Mouse (Mus musculus): ENCODE results near the gene Wnt5b. TPM values are rescaled to one million over a fixed set of nuclear protein-coding genes. Genes with fewer than 3 reads are reported as not detected.
A peak's percentile ranks its signal among the peaks of the same experiment; 100 is the strongest.

Gene Wnt5b
- polyA plus RNA-seq, 1 experiment from 2014 or later, result 7.3 TPM

GRCm38 (mm10) chr6:119466921-119467784, 77.0 kb downstream of the Wnt5b start:
- peak; percentile 62 for ATAC-seq
- no peak overlapping the region for H3K4me3 ChIP-seq (replicated peaks)
- H3K27me3 ChIP-seq (replicated peaks), result no peaks in the 10 kb centered on the region
- H3K9ac ChIP-seq, result no peak overlapping the region
- WGBS, result 46% methylated on average over 10 of the region's 10 CpGs
- H3K36me3 ChIP-seq, result no peaks in the 10 kb centered on the region
- H3K4me1 ChIP-seq (replicated peaks), result peaks cover 8% of the 10 kb centered on the region; the same call in 1 of the 2 replicates
- H3K9me3 ChIP-seq, result no peaks in the 10 kb centered on the region
- no peak overlapping the region for H3K4me2 ChIP-seq (replicated peaks)
- H3K27ac ChIP-seq, result 0 out of 2 replicates have a peak overlapping the region, but pooled peaks have one; percentile 9

DNA sequence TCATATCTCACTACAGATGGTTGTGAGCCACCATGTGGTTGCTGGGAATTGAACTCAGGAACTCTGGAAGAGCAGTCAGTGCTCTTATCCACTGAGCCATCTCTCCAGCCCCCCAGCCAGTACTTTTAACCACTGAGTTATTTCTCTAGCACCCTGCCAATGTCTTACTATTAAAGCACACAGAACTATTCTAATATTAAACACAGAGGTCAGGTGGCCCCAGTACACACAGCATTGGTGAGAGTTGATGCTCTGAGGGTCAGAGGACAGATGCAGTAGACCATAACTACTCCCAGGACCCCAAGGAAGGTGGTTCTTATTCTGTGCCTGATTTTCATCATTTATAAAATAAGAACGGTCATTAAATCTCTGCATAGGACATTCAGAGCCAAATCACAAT, 78.0 kb downstream of the Wnt5b start:
- WGBS, result 94% methylated on average over 1 of the region's 1 CpGs
- H3K4me3 ChIP-seq (replicated peaks), result no peak overlapping the region
- H3K4me1 ChIP-seq (replicated peaks), result peaks cover 8% of the 10 kb centered on the region; the same call in 1 of the 2 replicates
- no peaks in the 10 kb centered on the region for H3K36me3 ChIP-seq
- no peak overlapping the region for H3K9ac ChIP-seq
- ATAC-seq, result no peak
- H3K27ac ChIP-seq, result no peak overlapping the region
- no peak overlapping the region for H3K4me2 ChIP-seq (replicated peaks)
- no peaks in the 10 kb centered on the region for H3K27me3 ChIP-seq (replicated peaks)
- no peaks in the 10 kb centered on the region for H3K9me3 ChIP-seq

GRCm38 (mm10) chr6:119460391-119460790, 83.8 kb downstream of the Wnt5b start:
- Histone ChIP-seq H3K9ac (no peak overlapping the region), H3K4me2 (replicated peaks) (no peak overlapping the region), H3K27ac (no peak overlapping the region), H3K4me1 (replicated peaks) (no peaks in the 10 kb centered on the region), H3K36me3 (no peaks in the 10 kb centered on the region), H3K4me3 (replicated peaks) (no peak overlapping the region), H3K27me3 (replicated peaks) (no peaks in the 10 kb centered on the region), H3K9me3 (no peaks in the 10 kb centered on the region)
- no peak for ATAC-seq
- WGBS, result 62% methylated on average over 5 of the region's 5 CpGs

DNA sequence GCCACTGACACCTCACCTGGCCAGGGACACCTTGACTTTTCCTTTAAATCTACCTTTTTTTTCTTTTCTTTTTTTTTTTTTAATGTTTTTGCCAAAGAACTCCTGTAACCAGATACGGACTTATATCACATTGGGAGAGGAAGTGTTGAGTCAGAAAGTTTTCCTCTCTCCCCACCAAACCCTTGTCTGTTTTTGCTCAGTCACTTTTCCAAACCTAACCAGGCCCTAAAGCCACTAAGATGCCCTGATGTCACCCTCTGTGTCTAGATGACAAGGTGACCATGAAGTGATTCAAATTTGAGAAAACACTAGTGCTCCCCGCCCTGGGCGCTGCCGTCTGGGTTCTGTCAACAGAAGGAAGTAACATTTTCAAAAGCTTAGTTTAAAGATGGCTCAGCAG, 85.1 kb downstream of the Wnt5b start:
- WGBS, result 60% methylated on average over 4 of the region's 4 CpGs
- Histone ChIP-seq H3K4me1 (replicated peaks) (0 out of 2 replicates have a peak, but pooled peaks cover 4% of the 10 kb centered on the region), H3K36me3 (no peaks in the 10 kb centered on the region), H3K4me2 (replicated peaks) (no peak overlapping the region), H3K27ac (no peak overlapping the region), H3K9ac (no peak overlapping the region), H3K27me3 (replicated peaks) (no peaks in the 10 kb centered on the region), H3K4me3 (replicated peaks) (no peak overlapping the region), H3K9me3 (no peaks in the 10 kb centered on the region)
- no peak for ATAC-seq

GRCm38 (mm10) chr6:119458166-119458565, 86.0 kb downstream of the Wnt5b start:
- Histone ChIP-seq H3K4me2 (replicated peaks) (no peak overlapping the region), H3K36me3 (no peaks in the 10 kb centered on the region), H3K4me1 (replicated peaks) (0 out of 2 replicates have a peak, but pooled peaks cover 4% of the 10 kb centered on the region), H3K9ac (no peak overlapping the region), H3K27ac (no peak overlapping the region), H3K9me3 (no peaks in the 10 kb centered on the region), H3K27me3 (replicated peaks) (no peaks in the 10 kb centered on the region), H3K4me3 (replicated peaks) (no peak overlapping the region)
- ATAC-seq, result no peak
- WGBS, result 62% methylated on average over 8 of the region's 8 CpGs

GRCm38 (mm10) chr6:119451981-119452499, 92.1 kb downstream of the Wnt5b start:
- Histone ChIP-seq H3K9ac (peak overlapping the region; percentile 20), H3K4me1 (replicated peaks) (peaks cover 34% of the 10 kb centered on the region), H3K27me3 (replicated peaks) (no peaks in the 10 kb centered on the region), H3K4me3 (replicated peaks) (peak overlapping the region; percentile 36), H3K9me3 (no peaks in the 10 kb centered on the region), H3K27ac (peak overlapping the region; percentile 56), H3K4me2 (replicated peaks) (peak overlapping the region; percentile 71), H3K36me3 (no peaks in the 10 kb centered on the region)
- WGBS, result 4% methylated on average over 15 of the region's 15 CpGs
- ATAC-seq, result peak; percentile 36; the same call in 1 of the 2 replicates

DNA sequence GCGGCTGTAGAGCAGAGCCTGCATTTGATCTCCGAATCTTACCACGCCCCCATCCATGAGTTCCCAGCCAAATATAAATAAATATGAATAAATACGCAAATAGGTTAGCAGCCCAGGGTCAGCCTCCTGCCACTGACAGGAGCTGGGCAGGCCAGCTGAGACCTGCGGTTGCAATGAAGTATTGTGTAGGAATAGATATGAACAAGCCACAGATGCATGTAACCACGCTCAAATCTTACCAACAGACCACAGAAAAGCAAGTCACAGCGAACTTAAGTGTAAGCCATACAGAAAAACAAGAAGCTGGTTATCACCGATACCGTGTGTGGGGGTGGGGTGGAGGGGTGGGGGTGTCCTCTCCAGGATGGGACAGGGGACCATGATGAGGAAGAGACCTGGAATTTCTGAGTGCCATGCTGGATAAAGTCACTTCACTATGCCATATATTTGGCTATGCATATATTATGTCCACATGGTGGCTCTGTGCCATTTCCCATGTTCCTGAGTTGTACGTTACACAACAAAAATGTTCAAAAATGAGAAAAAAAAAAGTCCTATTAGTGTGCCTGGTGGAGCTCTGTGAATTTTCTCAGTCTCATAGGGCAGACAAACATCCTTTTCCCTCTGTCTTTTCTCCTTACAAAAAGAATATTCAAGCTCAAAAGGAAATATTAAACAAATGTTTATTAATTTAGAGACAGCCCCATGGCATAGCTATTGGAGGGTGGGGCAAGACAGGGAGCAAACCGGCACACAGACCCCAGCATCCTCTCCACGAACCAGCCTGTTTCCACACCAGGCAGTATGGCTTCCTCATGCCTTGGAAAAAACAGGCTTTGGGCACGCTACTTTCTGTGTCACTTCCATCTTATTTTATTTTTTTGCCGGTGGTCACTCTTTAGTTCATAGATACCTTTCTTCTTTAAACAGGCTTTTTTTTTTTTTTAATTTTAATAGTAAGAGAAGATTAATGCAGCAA, 92.9 kb downstream of the Wnt5b start:
- no peak for ATAC-seq

GRCm38 (mm10) chr6:119449060-119449499, 95.1 kb downstream of the Wnt5b start:
- H3K4me2 ChIP-seq (replicated peaks), result peak overlapping the region; percentile 61
- H3K27ac ChIP-seq, result no peak overlapping the region
- H3K4me3 ChIP-seq (replicated peaks), result peak overlapping the region; percentile 34
- peaks cover 29% of the 10 kb centered on the region for H3K4me1 ChIP-seq (replicated peaks)
- H3K9ac ChIP-seq, result peak overlapping the region; percentile 2; the same call in 1 of the 2 replicates
- no peaks in the 10 kb centered on the region for H3K27me3 ChIP-seq (replicated peaks)
- H3K9me3 ChIP-seq, result no peaks in the 10 kb centered on the region
- ATAC-seq, result peak; percentile 65
- 3% methylated on average over 23 of the region's 23 CpGs for WGBS
- H3K36me3 ChIP-seq, result no peaks in the 10 kb centered on the region

More for the DNA sequence above, 92.9 kb downstream of the Wnt5b start:
- 44% methylated on average over 14 of the region's 14 CpGs for WGBS
- Histone ChIP-seq H3K36me3 (no peaks in the 10 kb centered on the region), H3K9ac (no peak overlapping the region), H3K4me1 (replicated peaks) (peaks cover 34% of the 10 kb centered on the region), H3K4me3 (replicated peaks) (0 out of 2 replicates have a peak overlapping the region, but pooled peaks have one; percentile 36), H3K27ac (no peak overlapping the region), H3K9me3 (no peaks in the 10 kb centered on the region), H3K27me3 (replicated peaks) (no peaks in the 10 kb centered on the region), H3K4me2 (replicated peaks) (peak overlapping the region; percentile 71)

DNA sequence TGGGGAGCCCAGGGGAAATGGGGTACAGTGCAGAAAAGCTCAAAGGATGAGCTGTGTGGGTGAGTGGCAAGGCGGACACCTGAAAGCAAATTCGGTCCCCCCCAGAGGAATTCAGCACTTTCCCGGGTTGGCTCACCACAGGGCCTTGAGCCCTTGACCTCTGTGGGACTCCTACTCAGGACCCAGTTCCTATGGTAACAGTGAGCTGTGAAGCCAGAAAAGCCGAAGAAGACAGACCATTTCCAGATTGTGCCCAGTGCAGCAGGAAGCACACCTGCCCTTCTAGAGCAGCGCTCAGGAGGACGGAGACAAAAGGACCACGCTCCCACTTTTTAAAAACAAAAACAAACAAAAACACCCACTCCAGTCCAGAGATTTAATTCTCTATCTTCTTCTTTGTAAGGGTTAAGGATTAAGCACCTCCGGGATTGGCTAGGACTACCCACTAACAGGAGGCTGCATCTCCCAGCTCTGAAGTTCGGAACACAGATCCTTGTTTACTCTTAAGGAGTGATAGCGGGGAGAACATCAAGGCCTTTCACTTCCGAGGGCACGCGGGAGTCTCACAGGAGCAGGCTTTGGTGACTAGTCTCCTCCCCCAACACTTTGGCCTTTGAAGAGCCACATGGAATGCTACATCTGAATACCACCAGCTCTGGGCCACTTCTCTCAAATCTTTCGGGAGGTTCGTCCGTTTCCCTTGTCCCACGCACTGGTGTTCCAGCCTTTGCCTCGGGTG, 95.7 kb downstream of the Wnt5b start:
- peak overlapping the region; percentile 2; the same call in 1 of the 2 replicates for H3K9ac ChIP-seq
- H3K4me2 ChIP-seq (replicated peaks), result peak overlapping the region; percentile 61
- H3K4me1 ChIP-seq (replicated peaks), result peaks cover 29% of the 10 kb centered on the region
- H3K9me3 ChIP-seq, result no peaks in the 10 kb centered on the region
- H3K36me3 ChIP-seq, result no peaks in the 10 kb centered on the region
- peak overlapping the region; percentile 34 for H3K4me3 ChIP-seq (replicated peaks)
- 13% methylated on average over 18 of the region's 18 CpGs for WGBS
- no peaks in the 10 kb centered on the region for H3K27me3 ChIP-seq (replicated peaks)
- no peak overlapping the region for H3K27ac ChIP-seq
- peak; percentile 14; the same call in 1 of the 2 replicates for ATAC-seq

DNA sequence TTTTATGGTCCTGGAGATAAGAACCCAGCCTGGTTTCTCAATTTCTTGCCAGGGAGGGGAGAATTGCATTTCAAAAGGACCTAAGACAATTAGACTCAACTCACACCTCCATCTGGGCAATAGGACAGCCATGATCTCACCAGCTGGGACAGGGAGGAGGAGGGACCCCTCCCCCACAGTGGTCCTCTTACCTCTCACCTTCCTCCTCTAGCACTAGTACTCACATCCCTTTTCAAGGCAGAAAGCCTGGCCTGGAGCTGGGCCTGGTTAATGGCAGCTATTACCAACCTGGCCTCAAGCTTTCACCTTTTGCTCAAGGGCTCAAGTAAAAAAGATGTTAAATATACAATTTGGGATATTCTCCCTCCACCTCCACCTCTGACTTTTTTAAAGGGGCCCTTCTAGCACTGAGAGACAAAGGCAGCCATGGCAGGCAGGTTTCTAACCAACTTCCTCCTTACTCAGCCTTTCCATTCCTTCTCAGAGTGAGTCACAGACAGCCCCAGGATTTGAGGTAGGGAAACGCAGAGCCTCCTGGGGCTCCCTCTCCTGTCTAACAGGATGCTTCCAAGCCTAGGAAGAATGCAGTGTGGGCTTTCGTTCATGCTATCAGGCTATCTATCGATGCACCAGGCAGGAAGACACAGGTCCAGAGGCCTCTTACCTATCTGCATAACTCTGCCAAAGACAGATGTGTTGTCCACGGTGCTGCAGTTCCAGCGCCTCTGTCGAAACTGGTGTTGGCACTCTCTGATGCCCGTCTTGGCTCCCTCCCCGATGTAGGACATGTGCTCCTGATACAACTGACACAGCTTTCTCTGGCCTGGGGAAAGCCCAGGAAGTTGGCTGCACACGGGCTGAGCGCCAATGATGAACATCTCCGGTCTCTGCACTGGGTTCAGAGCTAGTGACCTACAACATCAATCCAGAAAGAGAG, 98.2 kb downstream of the Wnt5b start:
- Histone ChIP-seq H3K27ac (no peak overlapping the region), H3K4me1 (replicated peaks) (peaks cover 15% of the 10 kb centered on the region), H3K27me3 (replicated peaks) (no peaks in the 10 kb centered on the region), H3K4me2 (replicated peaks) (no peak overlapping the region), H3K9ac (no peak overlapping the region), H3K36me3 (no peaks in the 10 kb centered on the region), H3K9me3 (no peaks in the 10 kb centered on the region), H3K4me3 (replicated peaks) (no peak overlapping the region)
- ATAC-seq, result no peak
- WGBS, result 60% methylated on average over 11 of the region's 11 CpGs

All from intestine, embryonic 15.5 days (tissue).